Mouse (Mus musculus) c-Kit-positive CD71-positive TER-119-negative erythroid progenitor cells, embryonic 14.5 days (primary cell): ENCODE data around the gene Mettl16.
A peak's percentile ranks its signal among the peaks of the same experiment; 100 is the strongest.

Experiments used
- DNase-seq: peaks from one replicate; pipeline ENCODE4 v3.0.0-alpha.2; 2013; ENCODE audit warnings: low read depth

Gene Mettl16

DNA sequence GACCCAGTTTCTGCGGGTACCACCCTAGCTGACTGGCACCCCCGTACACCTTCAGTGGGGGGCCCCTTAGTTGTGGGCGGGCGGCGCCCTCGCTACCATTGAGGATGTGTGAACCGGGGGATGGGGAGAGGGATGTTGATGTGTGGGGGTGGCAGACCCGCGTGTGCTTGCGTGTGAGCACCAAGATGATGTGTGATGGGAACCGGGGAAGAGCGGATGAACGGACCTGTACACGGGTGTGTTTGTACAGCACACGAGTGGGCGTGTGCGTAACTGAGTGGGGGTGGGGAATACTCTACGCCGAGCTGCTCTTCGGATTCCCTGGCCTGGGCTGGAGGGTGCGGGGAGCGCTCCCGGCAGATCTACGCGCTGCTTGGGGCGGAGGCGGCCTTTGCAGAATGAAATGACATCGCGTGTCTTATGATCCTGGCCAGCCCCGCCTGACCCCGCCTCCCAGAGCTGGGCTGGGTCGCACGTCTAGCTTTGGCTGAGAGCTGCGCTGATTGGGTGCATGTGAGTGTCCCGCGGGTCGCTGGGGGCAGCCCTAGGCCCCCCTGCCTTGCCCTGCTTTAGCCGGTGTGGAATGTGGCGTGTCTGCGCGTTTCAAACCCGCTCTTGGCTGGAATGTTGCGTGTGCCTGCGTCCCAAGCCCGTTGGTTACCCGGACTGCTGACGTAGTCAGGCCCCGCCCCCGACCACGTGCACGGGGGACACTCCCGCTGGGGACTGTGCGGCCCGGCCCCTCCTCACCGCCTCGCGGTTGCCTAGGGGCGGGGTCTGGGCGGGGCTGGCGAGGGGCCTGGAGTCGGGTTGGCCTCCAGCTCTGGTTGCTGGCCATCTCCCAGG is 61.2 kb downstream of the Mettl16 start:
- peak; percentile 95 for DNase-seq

DNA sequence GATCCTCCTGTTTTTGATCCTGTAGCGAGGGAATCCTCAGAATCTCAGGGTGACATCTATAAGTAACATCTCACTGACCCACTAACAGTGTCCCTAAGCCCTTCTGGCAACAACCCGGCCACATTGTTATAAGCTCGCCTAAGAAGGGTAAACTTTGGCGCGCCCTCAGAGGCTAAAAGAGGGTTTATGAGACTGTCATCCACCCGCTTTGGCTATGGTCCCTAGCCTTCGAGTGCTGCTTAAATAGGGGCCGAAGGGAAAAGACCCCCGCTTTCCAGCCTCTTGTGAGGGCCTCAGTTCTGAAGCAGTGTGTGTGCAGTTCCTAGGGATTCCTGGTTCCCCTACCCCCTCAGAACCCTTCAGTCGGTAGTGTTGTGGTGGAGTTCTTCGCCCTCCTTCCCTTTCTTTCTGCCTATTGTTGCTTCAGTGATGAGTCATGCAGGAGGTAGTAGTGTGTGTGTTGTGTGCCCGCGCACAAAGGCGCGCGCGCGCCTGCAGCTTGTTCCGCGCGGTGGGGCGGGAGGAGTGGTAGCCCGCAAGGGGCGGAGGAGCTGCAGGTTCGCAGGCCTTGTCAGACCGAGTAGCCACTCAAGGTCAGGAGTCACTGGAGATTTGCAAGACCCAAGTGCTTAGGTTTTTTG is 62.0 kb downstream of the Mettl16 start:
- peak; percentile 65 for DNase-seq

DNA sequence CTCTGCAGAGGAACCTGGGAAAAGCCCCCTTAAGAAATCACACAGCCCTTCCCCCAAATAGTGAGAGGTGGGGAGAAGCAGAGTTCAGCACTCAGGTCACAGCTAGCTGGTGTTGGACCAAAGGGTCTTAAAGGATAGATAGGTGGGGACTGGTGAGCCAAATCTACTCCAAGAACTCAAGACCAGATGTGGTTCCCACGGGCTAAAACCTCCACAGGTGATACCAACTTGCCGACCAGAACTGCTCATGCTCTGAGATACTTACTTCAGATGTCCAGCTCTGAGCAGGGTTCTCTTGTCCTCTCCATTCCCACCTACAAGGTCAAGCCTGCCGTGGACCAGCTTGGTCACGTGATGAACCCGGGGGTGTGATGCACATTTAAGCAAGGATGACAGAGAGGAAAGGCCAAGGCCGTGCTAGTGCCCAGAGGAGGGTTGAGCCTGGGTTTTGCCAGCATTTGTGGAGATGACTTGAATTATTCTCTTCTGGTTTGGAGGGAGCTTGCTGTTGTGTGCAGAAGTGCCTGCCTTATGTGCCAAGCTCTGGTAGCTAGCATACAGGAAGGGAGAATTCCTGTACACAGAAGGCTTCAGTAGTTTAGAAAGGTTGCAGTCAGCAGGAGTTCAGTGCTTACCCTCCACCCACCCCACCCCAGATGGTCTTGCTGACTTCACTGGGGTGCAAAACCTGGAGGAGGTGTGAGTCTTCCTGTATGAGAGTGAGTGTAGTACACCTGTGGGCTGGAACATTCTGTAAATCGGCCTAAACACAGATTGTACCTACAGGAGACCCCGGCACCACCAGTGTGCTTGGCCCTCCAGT is 63.1 kb downstream of the Mettl16 start:
- DNase-seq: no peak

DNA sequence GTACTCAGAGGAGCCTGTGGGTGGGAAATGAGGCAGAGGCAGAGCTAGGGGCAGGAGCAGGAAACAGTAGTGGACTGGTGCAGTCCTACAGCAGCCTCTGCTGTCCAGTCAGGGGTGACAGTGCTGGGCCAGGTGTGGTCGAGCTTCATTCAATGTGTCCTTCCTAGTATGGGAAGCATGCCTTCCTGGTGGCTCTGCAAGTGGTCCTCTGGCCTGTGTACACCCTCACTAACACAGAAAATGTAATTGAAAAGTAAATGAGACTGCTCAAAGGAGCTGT is 63.7 kb downstream of the Mettl16 start:
- DNase-seq: no peak

DNA sequence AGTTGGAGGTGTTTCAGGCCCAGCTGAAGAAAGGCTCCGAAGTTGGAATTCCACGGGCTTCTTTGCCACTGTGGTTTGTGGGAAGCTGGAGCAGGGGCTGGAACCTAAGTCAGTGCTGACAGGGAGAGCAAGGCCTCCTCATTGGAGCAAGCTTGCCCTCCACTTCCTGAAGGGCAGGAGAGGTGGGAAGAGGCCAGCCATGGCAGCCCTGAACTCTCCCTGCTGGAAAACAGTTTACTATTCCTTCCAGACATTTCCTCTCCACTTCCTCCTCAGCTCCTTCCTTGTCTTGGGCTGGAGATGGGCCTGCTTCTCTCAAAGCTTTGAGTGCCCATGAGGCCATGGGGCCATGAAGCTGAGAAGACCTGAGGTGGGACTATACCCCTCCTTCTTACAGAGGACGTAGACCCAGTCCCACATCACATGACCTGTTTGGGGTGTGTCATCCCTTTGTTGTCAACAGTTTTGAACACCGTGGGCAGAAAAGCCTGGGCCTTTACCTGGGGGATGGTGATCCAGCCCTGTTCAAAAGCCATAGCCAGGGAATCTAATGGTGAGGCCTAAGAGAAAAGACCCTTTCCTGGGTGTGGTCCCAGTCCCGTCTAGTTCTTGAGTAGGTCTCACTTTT is 64.1 kb downstream of the Mettl16 start:
- DNase-seq: no peak

DNA sequence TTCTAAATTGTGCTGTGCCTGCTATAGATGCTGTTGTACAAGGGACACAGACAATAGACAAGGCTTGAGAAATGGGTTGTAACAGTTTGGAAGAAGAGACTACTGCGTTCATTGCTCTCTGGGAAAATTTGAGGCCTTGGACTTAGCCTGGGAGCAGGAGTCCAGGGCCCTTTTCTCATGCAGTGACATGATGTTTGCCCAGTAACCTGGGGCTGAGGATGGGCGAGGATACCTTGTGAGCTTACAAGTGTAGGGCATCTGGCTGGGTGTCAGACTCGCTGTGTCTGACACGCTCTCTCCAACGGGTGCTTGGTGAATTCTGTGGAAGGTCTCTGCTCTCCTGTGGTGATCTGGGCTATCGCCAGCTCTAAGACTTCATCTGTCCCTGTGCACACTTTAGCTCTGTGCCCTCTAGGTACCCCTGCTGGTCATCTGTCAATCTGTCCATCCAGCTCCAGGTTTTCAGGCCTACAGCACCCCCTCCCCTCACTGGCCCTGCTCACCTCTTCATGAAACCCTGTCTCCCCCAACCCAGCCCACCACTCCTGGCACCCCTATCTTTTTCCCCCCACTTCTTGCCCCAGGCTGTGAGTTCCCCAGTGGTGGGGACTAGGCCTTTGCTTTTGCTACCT is 65.1 kb downstream of the Mettl16 start:
- no peak for DNase-seq

DNA sequence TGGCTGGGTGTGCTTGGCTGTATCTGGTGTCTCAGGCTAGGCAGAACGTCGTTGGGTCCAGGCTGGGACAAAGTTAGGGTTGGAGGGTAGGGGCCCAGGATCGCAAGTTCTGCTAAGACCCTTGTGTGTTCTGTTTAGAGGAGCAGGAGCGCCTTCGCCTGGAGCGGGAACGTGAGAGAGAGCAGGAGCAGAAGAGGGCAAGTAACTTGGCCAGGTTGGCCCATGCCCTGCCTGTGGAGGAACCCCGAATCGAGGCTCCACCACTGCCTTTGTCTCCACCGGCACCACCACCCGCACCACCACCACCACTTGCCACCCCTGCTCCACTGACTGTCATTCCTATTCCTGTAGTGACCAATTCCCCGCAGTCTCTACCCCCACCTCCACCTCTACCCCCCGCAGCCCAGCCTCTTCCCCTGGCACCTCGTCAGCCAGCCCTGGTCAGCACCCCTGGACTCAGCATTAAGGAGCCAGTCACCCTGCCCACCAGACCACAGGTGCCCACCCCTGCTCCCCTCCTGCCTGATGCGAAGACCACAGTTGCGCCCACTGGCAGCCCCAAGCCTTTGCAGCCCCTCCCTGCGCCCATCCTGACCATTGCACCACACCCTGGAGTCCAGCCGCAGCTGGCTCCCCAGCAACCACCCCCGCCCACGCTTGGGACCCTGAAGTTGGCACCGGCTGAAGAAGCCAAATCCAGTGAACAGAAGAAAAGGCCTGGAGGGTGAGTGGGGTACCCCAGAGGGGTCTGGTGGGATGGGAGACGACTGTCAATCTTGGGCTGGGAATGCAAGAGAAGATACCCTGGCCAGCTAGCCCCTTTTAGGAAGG is 65.8 kb downstream of the Mettl16 start:
- DNase-seq: no peak

DNA sequence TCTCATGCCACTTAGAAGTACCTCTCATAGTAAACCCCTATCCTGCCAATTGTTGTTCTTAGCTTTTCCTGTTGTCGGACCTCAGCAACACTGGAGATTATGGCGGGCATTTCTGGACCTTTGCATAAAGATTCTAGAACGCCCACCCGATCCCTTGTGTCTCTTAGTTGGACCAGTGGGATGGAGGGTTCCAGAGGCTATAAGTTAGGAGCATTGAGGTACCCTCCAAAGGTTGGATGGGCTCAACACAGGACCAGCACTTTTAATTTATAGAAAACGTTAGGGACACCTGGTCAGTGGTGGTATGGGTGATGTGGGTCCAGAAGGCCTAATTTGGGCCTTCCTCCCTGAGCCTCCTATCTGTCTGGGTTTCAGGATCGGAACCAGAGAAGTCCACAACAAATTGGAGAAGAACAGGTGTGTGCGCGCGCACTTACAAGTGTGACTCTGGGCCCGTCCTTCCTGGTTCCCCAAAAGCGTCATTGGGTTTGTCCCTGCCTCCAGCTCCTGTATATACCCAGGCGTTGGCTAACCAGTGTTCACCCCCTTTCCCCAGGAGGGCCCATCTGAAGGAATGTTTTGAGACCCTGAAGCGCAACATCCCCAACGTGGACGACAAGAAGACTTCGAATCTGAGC is 66.5 kb downstream of the Mettl16 start:
- DNase-seq: no peak

DNA sequence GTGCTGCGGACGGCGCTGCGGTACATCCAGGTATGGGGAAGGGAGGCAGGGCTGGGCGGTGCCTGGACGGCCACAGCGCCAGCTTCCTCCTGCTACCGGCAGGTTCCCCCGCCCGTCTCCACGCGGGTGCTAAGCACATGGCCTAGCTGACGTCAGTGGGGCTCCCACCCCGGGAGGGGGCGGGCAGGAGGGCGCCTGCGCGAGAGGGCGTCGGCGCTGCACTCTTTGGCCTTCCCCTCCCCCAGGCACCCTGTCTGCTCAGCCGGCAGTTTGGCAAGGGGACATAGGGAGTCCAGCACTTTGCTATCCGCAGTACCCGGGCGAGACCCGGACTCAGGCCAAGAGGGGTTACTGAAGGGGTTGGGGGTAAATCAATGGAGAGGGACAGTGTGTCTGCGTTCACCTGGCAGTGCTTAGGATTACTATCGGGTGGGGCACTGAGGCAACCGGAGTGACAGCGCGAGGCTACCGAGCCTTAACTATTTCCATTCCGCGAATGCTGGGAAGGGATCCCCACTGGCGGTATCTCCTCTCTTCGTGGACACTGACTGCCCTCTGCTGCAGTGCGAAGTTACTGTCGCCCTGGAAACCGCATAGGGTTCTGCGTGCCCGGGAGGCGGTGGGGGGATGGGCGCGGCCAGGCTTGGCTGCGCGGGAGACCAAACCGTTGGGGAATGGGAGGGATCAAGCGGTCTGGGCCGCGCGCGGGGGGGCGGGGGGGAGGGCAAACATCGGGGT is 67.2 kb downstream of the Mettl16 start:
- DNase-seq: peak; percentile 91

DNA sequence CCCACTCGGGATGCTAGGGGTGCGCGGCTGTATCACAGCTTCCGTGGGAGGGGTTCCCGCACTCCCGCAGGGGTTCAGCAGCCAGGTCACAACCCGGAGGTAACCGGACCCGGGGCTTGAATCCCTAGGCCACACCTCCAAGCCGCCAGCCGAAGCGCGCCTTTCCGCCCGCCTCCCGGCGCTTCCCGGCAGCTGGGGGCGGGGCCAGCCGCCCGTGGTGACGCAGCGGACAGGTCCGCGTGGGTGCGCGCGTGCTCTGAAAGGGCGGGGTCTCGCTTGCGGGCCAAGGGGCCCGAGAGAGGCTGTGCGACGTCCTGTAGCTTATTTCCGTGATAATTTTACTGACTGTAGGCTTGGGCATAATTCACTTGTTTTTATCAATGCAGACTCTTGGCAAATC is 67.8 kb downstream of the Mettl16 start:
- DNase-seq: peak; percentile 86

DNA sequence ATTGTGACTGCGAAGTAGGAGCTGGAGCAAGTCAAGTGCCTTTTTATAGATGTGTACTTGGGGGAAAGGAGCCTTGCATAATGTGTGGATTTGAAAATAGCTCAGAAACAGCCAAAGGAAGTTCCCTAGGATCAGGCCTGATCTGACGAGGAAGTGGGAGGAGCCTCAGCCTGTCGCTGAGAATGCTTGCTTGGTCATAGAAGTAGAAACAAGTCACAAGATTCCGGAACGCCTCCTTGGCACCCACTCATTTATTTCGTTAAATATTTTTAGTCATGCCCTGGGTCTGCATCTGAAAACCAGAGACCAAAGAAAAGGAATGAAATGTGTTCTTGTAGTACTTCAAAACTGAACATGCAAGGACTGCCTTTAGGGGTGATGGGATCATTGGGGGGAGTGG is 68.3 kb downstream of the Mettl16 start:
- peak; percentile 71 for DNase-seq

DNA sequence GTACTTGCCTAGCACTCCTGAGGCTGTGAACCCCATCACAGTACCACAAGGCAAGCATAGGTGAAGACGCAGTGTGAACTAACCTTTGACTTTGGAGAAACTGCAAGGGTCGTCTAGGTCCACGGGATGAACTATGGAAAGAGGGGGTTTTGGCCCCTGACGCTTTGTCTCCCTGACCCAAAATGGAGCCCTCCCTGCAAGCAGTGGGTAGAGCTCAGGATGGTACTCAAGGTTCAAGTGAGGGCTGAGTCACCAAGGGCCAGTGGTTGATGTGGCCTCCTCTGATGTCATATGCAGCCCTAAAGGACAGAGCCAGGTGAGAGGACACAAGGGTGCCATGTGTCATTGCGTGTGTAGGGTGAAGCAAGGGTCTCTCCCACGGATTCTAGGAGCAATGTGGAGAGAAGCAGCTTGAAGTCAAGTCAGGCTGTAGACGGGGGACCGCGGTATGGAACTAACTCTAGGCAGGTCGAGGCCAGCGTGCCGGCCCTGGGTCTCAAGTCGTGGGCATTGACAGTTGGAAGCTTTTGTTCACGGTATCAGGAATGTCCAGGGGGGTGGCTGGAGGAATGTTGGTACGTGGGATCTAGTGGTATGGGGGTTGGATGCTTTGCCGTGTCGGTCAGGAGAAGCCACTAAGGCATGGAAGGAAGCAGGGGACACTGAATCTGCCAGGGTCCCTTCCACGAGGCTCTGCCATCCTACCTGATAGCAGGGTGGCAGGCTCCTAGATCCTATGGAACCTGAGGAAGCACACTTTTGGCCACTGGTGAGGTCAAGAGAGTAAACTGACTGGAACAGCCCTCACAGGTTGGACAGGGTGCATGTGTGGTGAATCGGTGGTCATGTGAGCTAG is 69.5 kb downstream of the Mettl16 start:
- DNase-seq: no peak

DNA sequence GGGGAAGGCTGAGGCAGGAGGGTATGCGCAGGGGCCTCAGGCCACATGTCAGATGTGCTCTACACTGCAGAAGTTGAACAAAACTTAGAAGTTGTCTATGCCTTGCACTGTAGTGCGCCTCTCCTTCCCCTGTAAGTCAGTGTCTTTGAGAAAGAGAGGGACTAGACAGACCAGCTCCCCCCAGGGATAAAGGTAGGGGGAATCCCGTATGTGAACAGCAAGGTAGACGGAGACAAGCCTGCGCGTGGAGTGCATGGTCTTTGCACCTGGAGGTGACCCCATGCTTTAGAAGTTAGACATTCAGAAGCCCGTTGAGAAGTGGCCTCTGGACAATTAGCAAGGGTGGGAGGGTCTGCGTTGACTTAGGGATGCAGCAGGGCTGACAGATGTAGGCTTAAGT is 70.1 kb downstream of the Mettl16 start:
- no peak for DNase-seq

DNA sequence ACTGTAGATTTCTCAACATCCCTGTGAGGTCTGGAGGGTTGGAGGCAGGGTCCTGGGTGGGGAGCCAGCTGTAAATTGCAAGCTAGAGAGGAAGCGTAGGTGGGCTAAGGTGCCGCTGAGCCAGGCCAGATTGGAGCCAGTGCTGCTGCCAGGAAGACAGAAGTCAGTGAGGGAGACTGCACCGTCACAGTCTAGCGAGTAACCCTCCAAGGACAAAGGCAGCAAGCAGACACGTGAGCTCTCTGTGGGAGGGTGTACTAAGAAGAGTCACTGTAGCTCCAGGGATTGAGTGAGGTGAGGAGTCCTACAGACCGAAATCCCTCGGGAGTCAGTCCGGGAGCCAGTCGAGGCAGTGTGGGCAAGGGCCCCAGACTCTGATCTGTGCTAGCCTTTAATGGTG is 70.7 kb downstream of the Mettl16 start:
- no peak for DNase-seq

DNA sequence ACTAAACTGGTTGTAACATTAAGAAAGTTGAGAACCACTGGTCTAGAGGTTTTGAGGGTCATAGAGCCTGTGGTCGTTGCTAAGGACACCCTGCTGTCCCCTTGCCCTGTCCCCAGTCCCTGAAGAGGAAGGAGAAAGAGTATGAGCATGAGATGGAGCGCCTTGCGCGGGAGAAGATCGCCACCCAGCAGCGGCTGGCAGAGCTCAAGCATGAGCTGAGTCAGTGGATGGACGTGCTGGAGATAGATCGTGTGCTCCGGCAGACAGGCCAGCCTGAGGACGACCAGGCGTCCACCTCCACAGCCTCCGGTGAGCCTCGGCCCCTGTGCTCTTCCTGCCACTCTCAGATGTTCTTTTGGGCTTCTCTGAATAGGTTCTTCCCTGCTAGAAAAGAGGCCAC is 71.4 kb downstream of the Mettl16 start:
- DNase-seq: no peak

DNA sequence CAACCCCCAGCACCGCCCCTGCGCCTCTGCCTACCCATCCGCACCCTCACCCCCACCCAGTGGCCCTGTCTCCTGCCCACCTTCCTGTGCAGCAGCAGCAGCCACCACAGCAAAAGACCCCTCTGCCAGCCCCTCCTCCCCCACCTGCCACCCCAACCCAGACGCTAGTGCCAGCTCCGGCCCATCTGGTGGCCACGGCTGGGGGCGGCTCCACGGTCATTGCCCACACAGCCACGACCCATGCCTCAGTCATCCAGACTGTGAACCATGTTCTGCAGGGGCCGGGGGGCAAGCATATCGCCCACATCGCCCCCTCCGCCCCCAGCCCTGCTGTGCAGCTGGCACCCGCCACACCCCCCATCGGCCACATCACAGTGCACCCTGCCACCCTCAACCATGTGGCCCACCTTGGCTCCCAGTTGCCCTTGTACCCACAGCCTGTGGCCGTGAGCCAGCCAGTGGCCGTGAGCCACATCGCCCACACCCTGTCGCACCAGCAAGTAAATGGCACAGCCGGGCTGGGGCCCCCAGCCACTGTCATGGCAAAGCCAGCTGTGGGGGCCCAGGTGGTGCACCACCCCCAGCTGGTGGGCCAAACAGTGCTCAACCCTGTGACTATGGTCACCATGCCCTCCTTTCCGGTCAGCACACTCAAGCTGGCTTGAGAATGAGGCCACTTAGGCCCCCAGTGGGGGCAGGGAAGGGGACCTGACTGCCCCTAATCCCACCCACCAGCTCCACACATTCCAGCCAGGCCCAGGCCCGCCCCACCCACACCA is 72.2 kb downstream of the Mettl16 start:
- no peak for DNase-seq

DNA sequence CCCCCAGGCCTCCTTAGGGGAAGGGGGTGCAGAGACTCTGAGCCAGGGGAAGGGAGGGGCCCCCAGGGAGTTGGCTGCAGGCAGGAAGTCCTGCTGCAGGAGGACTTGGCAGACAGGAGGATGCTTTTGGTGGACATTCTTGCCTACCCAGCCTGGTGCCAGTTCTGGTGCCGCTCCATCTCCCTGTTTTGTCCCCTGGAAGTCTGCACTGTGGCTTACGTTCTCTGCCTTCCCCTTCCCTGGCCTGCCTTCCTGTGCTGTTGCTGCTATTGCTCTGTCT is 72.7 kb downstream of the Mettl16 start:
- no peak for DNase-seq

DNA sequence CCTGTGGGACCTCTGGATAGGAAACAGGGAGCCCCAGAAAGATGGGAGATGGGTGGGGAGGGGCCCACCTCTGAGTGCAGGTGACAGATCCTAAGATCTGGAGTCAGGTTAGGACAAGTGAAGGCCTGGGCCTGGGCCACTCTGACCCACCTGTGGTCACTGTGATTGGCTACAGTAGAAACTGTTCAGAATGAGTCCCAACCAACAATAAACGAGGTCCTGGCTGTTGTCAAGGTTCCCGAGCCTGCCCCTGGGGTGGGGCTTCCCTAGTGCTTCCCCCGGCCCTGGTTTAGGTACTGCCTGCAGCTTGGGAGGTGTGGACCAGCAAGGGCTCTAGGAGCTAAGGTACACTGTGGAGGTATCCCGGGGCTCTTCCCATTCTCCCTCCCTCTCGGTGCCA is 73.1 kb downstream of the Mettl16 start:
- no peak for DNase-seq

DNA sequence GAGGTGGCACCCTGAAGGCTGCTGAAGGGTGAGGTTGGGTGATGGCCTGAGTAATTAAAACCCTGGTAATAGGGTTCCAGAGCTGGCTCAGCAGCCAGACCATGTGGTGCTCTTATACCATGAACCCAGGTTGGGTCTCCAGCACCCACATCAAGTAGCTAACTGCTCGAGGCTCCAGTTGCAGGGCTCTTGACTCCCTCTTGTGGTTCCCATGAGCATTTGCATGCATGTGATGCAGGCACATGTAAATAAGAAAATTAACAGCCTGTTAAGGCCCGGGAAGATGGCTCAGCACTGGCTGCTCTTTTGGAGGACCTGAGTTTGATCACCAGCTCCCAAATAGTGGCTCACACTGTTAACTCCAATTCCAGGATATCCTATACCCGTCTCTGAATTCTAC is 75.2 kb downstream of the Mettl16 start:
- DNase-seq: no peak
